Mouse (Mus musculus) thymus, adult 2 months (tissue): ENCODE data around the gene Klhl26.

Source experiments
- CTCF ChIP-seq: fragments of 200-500 bp; IDR thresholded peaks from 2 replicates; pipeline ENCODE4 v1.5.1; 2012; ENCODE audit warnings: mild to moderate bottlenecking, control low read depth, low read length, moderate library complexity, borderline replicate concordance; ENCODE audit not compliant: control insufficient read depth, poor library complexity, insufficient read depth; ENCODE audit errors: extremely low read depth
- POLR2A ChIP-seq: fragments of 200-500 bp; IDR thresholded peaks from 2 replicates; pipeline ENCODE4 v1.6.1; 2012; ENCODE audit warnings: mild to moderate bottlenecking, low read length, control low read depth, moderate library complexity; ENCODE audit not compliant: control insufficient read depth, poor library complexity, insufficient read depth; ENCODE audit errors: extremely low read depth

DNA sequence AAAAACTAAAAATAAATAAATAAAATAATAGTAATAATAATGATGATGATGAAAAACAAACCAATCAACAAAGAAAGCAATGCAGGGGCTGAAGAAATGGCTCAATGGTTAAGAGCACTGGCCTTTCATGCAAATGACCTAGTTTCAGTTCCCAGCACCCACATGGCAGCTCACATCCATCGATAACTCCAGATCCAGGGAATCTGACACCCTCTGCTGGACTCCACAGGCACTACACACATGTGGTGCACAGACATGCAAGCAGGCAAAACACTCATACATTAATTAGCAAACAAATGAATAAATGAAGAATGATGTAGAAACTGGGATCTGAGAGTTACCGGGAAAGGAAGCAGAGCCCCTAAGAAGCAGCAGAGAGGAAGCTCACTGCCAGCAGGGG, 17.1 kb downstream of the Klhl26 start:
- TF ChIP-seq POLR2A (no peak), CTCF (no peak)
